Mouse (Mus musculus) liver, embryonic 14.5 days (tissue): ENCODE measurements at regions not wholly inside any gene's neighbourhood (a gene's known extent, or its start where the extent isn't known, plus 50 kb on each side); places are given as distances from the start of the nearest gene placed in this dataset.

ENCODE experiments used
- CTCF ChIP-seq: IDR thresholded peaks from 2 replicates; pipeline ENCODE4 v1.5.1; 2016; ENCODE audit warnings: antibody characterized with exemption, low read depth, control low read depth
- EP300 ChIP-seq: IDR thresholded peaks from 2 replicates; pipeline ENCODE4 v1.6.1; 2016; ENCODE audit warnings: antibody characterized with exemption, low read depth

- no peak for TF ChIP-seq CTCF
- no peak for TF ChIP-seq EP300
Measured at GRCm38 (mm10) chr12:9229981-9230380, 200.2 kb downstream of the Ttc32 start.
